Mouse (Mus musculus): ENCODE measurements around the gene Cwc22.

DNA sequence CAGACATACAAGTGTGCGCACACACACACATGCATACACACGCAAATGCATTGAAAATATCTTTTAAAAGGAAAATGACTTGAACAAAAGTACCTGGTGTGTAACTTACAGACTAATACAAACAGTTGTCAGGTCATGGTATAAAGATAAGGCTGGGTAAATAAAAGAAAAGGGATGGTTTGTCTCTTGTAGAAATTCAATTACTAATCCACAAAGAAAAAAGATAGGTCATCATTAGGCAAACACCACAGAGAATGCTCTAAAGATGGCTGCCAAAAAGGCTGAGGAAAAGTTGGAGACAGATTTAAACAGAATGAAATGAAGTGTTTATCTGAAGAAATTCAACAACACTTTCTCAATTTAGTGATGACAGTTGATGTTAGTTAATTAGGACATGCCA, 47.7 kb downstream of the Cwc22 start:
- TF ChIP-seq CTCF (IDR thresholded peaks at IDR 0.05; ENCODE audit: low read depth, low read length) = no peak
- no peak for TF ChIP-seq POLR2A (IDR thresholded peaks at IDR 0.05; ENCODE audit: borderline replicate concordance, low read depth, low read length)

Measured in bone marrow macrophage, adult 2 months (primary cell).